In genomic region chr2:178548937-178549336, GRCm38 (mm10) we compare ENCODE assay signal across 12 mouse cellular contexts.
"Had no signal": no experiment of that assay in that cellular context is flagged by ENCODE, and none has a peak within 500 bp of the region (broad histone marks: within the 10 kb centered on the region; RNA-seq: fewer than 3 reads in every experiment).

No protein-coding gene starts in this region.

- ATAC-seq: inflammation-experienced regulatory T-cells, adult 6 months; intestine, embryonic 16.5 days; liver, embryonic 12.5 days; lung, postnatal 0 days; midbrain, embryonic 13.5 days had no signal

- DNase-seq: kidney, adult 18-20 months; kidney, adult 9 months; kidney, postnatal 14 days; kidney, postnatal 4 days; liver; lung, adult 2 months; thymus, postnatal 36 days had no signal
